Comparison of ENCODE assay signal across 9 mouse cellular contexts in the genomic region with DNA sequence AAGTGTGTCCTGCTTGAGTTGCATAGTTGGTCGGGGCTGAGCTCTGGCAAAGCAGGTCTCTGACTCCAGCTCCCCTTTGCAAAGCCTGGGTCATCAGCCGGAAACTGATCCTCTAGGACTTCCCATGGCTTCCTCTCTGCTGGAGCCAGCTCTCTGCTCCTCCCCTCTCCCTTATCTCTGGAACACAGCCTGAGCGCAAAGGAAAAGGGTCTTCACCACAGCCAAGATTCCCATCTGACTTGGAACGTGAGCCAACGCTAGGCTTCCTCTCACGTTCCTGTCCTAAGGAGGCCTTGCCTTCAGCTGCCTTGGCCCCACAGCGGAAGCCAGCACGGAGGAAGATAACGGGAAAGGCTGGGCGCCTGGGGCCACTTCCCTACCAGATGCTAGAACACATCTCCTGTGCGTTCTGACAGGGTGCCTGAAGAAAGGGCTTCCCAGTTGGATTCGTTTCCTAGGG.
A peak's percentile ranks its signal among the peaks of the same experiment; 100 is the strongest.
DNase-seq lines count a peak whose midpoint lies in the region; ATAC-seq lines count a peak whose summit lies in the region.
"Had no signal": no experiment of that assay in that cellular context is flagged by ENCODE, and none has a peak within 500 bp of the region (broad histone marks: within the 10 kb centered on the region; RNA-seq: fewer than 3 reads in every experiment).

No protein-coding gene starts in this region.

- H3K4me2 ChIP-seq in heart, embryonic 13.5 days, result no peak overlapping the region
- no peak overlapping the region for H3K4me2 ChIP-seq in hindbrain, embryonic 16.5 days (ENCODE audit: low read length)
- H3K4me2 ChIP-seq in midbrain, embryonic 16.5 days (ENCODE audit: low read length), result no peak overlapping the region
- H3K4me2 ChIP-seq: embryonic facial prominence, embryonic 12.5 days had no signal

- H3K27me3 ChIP-seq in heart, embryonic 13.5 days (replicated peaks), result no peaks in the 10 kb centered on the region
- no peaks in the 10 kb centered on the region for H3K27me3 ChIP-seq in hindbrain, embryonic 16.5 days (replicated peaks; ENCODE audit: control insufficient read depth, insufficient read depth, low read length)
- H3K27me3 ChIP-seq in midbrain, embryonic 16.5 days (ENCODE audit: control insufficient read depth, insufficient read depth, low read depth, low read length), result no peaks in the 10 kb centered on the region
- H3K27me3 ChIP-seq: embryonic facial prominence, embryonic 12.5 days had no signal

- H3K4me3 ChIP-seq in heart, embryonic 13.5 days, result no peak overlapping the region
- no peak overlapping the region for H3K4me3 ChIP-seq in hindbrain, embryonic 16.5 days (ENCODE audit: low read length)
- H3K4me3 ChIP-seq in midbrain, embryonic 16.5 days (ENCODE audit: low read depth, low read length), result no peak overlapping the region
- H3K4me3 ChIP-seq: embryonic facial prominence, embryonic 12.5 days had no signal

- H3K9ac ChIP-seq in heart, embryonic 13.5 days, result no peak overlapping the region
- no peak overlapping the region for H3K9ac ChIP-seq in hindbrain, embryonic 16.5 days (ENCODE audit: low read depth, low read length)
- no peak overlapping the region for H3K9ac ChIP-seq in midbrain, embryonic 16.5 days (ENCODE audit: low read depth, low read length)
- H3K9ac ChIP-seq: embryonic facial prominence, embryonic 12.5 days had no signal

- peak; percentile 52 for DNase-seq in ovary, adult 18-20 months (ENCODE audit: low spot score)
- DNase-seq in ovary, postnatal 10 days (ENCODE audit: low spot score), result no peak
- peak; percentile 79 to 93 for DNase-seq in kidney, postnatal 25 days
- no peak for DNase-seq in retina, postnatal 1 day

- H3K27ac ChIP-seq in heart, embryonic 13.5 days (replicated peaks), result peak overlapping the region; percentile 84
- no peak overlapping the region for H3K27ac ChIP-seq in hindbrain, embryonic 16.5 days (ENCODE audit: low read depth, low read length)
- no peak overlapping the region for H3K27ac ChIP-seq in midbrain, embryonic 16.5 days (ENCODE audit: low read length)
- H3K27ac ChIP-seq: embryonic facial prominence, embryonic 12.5 days had no signal

- peak; percentile 56; the same call in 1 of the 2 replicates for ATAC-seq in heart, embryonic 13.5 days (ENCODE audit: extremely low read depth, insufficient number of reproducible peaks, low FRiP score, low TSS enrichment)
- ATAC-seq in megakaryocyte, adult 5-6 weeks (ENCODE audit: poor library complexity, severe bottlenecking), result peak; percentile 28; the same call in 1 of the 2 replicates
- no peak for ATAC-seq in hindbrain, embryonic 16.5 days
- ATAC-seq in midbrain, embryonic 16.5 days, result no peak

- H3K4me1 ChIP-seq in heart, embryonic 13.5 days, result peaks cover 26% of the 10 kb centered on the region
- H3K4me1 ChIP-seq in hindbrain, embryonic 16.5 days (ENCODE audit: control insufficient read depth, insufficient read depth, low read depth, low read length), result no peaks in the 10 kb centered on the region
- no peaks in the 10 kb centered on the region for H3K4me1 ChIP-seq in midbrain, embryonic 16.5 days (ENCODE audit: control insufficient read depth, insufficient read depth, low read length)

- 24% methylated on average over 12 of the region's 12 CpGs for WGBS in heart, embryonic 13.5 days
- WGBS in hindbrain, embryonic 16.5 days, result 85% methylated on average over 12 of the region's 12 CpGs
- 85% methylated on average over 12 of the region's 12 CpGs for WGBS in midbrain, embryonic 16.5 days

- H3K9me3 ChIP-seq in heart, embryonic 13.5 days, result no peaks in the 10 kb centered on the region
- no peaks in the 10 kb centered on the region for H3K9me3 ChIP-seq in hindbrain, embryonic 16.5 days (ENCODE audit: control insufficient read depth, low read length)
- H3K9me3 ChIP-seq in midbrain, embryonic 16.5 days (replicated peaks; ENCODE audit: control insufficient read depth, low read length, poor library complexity, severe bottlenecking), result no peaks in the 10 kb centered on the region
- H3K9me3 ChIP-seq: embryonic facial prominence, embryonic 12.5 days had no signal

- H3K36me3 ChIP-seq in heart, embryonic 13.5 days, result no peaks in the 10 kb centered on the region
- H3K36me3 ChIP-seq in hindbrain, embryonic 16.5 days (ENCODE audit: control insufficient read depth, insufficient read depth, low read length), result no peaks in the 10 kb centered on the region
- no peaks in the 10 kb centered on the region for H3K36me3 ChIP-seq in midbrain, embryonic 16.5 days (ENCODE audit: control insufficient read depth, insufficient read depth, low read length)
- H3K36me3 ChIP-seq: embryonic facial prominence, embryonic 12.5 days had no signal

Comparison
In these comparisons a context has a peak if more than half of its experiments do, and no peak if none do; other contexts are left out.
1. DNase-seq: peak in ovary, adult 18-20 months (single experiment) and kidney, postnatal 25 days (2 of 2); none in ovary, postnatal 10 days (single experiment) and retina, postnatal 1 day (single experiment).
2. ATAC-seq: peak in heart, embryonic 13.5 days (single experiment) and megakaryocyte, adult 5-6 weeks (single experiment); none in hindbrain, embryonic 16.5 days (single experiment) and midbrain, embryonic 16.5 days (single experiment).